Mouse (Mus musculus) adrenal gland, postnatal 25 days (tissue): ENCODE data around the gene H13. TPM values are rescaled to one million over a fixed set of nuclear protein-coding genes. Genes with fewer than 3 reads are reported as not detected.

Experiments
- DNase-seq: peaks from one replicate; pipeline ENCODE4 v3.0.0; 2021; ENCODE audit warnings: mixed read lengths
- long read RNA-seq: library from polyadenylated mRNA; stranded (forward); transcript quantifications from one replicate; pipeline ENCODE4 v2.0.0, GENCODE M21; 2021
- total RNA-seq: library from RNA; stranded (reverse); gene quantifications from 2 replicates; pipeline ENCODE4 v1.2.3, GENCODE M21; 2021

H13 gene
- total RNA-seq: 149 and 153 TPM in 2 replicates
- long read RNA-seq, full-length matches to known transcripts: 304 of 391 reads
- long read RNA-seq, partial matches to known transcripts: 57 of 391 reads
- long read RNA-seq, other reads (novel, unspliced or antisense): 30 of 391 reads

DNA sequence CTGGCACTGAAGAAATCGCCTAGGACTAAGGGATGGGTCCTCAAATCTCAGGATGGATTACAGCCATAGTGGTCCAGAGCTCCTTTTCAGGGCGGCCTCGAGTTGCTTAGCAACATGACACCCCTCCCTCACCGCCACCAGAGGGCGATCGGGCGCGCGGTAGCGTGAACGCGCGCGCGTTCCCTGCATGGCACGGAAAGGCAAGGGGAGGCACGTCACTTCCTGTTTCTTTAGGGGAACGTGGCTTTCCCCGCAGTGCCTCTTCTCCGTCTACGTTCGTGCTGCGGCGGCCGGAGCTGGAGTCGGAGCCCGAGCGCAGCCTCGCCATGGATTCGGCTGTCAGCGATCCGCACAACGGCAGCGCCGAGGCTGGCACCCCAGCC is at the start of gene H13:
Gene H13 (plus strand): TSS at position 206 of the 383 bp plus-strand sequence.
- DNase-seq: peak; percentile 92

DNA sequence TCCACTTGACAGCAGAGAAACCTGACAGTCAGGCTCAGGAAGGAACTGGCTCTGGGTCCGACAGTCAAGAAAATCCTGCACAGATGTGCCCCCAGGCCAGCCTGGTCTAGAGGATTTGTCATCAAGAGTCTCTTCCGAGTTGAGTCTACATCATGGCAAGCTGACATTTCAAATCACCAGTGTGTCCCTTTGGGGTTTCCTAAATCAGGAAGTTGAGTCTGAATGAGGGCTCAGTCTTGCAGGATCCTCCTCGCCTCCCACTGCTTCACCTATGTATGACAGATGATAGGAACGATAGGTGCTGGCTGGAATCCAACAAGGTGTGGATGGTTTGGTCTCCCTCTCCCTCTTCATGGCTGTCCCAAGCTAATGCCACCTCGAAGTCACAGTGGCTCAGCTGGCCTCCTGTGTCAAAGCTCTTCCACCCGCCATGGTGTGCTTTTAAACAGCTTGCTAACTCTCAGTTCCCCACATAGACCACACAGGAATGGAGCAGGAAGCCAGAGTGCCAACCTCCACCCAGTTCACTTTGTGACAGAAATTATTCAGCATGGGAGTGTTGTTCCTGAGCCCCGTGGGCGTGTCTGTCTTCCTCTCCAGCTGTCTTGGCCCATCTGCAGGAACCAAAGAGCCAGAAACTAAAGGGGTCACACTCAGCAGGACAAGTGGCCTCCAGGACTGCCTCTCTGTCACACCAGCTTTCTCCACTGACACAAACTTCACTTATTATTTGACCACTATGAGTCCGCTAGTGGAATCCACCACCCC is 48.7 kb upstream of the H13 start:
- no peak for DNase-seq

DNA sequence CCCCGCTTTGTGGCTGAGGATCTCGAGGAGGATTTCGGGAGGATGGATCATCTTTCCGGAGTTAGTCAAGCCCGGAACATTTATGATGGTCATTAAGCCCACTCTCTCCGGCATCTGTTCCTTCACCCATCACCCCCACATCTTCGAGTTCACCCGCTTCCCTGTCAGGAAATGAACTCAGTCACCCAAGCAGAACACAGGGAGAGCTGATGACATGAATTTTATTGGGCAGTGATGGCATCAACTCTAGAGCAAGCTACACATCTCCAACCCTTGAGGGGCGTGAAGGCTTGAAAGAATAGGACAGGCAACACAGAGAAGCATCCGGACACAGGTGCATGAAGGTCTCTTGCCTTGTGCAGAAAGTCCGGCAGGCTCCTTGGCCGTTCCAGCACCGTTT is 47.1 kb upstream of the H13 start:
- DNase-seq: no peak

DNA sequence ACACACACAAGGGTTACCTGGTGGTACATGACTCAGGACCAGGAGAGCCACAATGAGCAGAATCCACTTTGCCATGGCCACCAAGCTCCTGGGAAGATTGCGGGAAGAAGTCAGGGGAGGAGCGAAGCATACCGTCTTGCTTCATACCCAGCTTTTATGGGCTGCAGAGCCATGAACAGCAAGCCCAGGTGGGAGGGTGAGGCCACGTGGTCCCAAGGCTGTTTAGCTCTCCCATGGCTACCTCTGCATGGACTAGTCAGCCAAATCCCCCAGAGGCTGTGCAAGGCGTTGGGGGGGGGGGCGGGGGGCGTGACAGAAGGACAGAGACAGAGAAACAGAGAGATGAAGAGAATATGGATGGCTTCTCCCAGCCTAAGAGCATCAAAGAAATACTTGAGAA is 46.3 kb upstream of the H13 start, which contains the start of gene Defb25:
Gene Defb25 (minus strand): TSS at position 101 of the 400 bp plus-strand sequence.
- no peak for DNase-seq

DNA sequence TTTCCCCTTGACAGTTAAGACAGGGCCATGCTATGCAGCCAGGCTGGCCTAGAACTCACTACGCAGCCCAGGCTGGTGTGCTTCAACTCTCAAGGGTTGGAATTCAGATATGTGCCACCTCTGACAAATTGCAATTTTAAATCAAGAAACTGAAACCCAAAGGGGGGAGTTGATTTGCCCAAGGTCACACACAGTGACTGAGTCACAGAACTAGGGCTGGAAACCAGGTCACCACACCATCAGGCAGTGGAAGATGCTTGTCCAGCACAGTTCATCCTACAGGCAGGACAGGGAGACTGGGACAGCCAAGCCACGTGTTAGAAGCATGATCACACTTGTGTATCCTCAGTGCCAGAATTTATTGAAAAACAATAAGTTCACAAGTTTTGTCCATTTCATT is 44.7 kb upstream of the H13 start:
- peak; percentile 28 for DNase-seq

DNA sequence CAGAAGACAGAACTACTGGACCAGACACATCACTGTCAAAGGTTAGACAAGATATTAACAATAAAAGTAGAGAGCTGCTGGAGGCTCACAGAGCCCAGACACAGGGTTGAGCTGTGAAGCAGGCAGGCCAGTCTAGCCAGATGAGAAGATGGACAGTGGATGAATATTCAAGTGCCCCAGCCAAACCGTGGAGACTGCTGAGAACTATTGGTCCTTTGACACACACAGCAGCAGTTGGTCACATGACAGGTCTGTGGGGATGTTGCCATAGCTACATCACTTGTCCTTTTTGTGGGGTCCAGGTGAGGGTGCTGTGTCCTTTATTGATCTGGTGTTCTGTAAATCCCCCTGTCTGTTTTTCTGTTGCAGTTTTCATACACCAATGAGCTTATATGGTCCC is 44.0 kb upstream of the H13 start:
- DNase-seq: no peak

DNA sequence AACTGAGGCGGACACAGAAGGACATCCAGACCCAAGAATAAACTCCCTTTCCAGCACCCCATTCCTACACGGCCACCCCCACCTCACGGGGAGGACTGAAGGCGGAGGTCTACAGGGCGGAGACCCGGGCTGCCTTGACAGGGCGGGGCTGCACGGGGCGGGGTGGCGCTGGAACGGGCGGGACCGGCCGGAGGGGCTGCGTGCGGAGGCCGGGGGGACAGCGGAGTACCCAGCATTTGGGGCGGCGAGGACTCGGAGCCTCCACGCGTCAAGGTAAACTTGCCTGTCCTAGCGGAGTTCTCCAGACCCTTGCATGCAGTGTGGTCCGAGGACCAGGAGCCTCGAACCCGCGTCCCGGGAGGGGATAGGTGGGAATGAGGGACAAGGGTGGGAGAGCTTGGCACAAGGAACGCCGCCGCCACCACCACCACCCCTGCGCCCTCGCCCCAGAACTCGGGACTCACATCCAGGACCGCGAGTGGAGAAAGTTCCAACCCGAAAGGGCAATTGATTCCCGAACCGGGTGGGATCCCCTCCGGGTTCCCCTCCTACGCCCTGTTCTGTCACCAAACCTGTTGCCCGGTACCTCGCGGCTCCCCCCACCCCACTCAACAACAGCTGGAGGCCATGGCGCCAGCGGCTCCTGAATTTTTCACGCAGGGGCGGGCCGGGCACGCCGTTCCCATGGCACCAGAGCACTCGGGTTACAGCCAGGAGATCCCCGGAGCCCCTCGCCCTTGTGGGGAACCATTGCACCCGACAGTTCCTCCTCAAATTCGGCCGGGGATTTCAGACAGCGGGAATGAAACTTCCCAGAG is 42.3 kb upstream of the H13 start, which contains the start of gene Rem1:
Gene Rem1 (plus strand): TSS at position 178 of the 818 bp plus-strand sequence.
- peak; percentile 38 for DNase-seq

DNA sequence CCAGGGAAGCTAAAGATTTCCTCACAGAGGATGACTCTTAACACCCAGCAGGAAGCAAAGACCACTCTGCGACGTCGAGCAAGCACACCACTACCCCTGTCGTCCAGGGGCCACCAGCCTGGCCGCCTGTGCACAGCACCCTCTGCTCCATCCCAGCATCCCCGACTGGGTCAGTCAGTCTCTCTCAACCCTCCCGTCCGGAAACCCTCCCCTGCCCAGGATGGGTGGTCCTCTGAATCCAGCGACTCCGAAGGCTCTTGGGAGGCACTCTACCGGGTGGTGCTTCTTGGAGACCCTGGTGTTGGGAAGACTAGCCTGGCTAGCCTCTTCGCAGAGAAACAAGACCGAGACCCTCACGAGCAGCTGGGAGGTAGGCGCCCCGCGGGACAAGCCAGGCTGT is 41.2 kb upstream of the H13 start:
- no peak for DNase-seq

DNA sequence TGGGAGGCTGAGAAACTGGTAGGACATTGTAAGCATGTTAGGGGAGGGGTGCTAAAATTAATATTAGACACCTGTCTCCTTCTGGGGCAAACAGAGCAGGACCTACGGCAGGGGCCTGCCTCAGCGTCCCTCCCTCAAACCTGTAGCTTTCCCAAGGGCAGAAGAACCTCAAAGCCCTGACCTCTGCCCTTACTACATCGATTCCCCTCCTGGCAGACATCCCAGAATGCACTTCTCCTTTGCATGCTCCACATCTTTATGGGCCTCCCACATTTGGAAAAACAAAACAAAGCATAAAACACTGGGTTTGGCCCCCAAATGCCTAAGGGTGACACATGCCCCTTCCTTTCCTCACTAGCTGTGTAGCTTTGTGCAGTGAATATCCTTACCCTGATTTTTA is 40.0 kb upstream of the H13 start:
- no peak for DNase-seq

DNA sequence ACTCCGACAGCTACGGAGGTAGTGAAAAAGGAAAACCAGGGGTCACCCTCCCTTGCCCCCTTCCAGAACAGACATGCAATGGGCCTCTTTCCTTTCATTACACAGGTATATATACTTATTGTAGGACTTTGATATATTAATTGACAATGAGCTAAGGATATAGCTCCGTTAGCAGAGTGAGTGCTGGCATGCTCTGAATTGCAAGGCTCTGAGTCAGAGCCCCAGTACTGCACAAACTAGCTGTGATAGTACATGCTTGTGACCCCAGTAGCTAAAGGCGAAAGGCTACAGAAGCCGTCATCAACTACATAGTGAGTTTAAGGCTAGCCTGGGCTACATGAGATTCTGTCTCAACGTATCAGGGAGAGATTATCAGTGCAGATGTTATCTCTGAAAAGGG is 39.4 kb upstream of the H13 start:
- no peak for DNase-seq

DNA sequence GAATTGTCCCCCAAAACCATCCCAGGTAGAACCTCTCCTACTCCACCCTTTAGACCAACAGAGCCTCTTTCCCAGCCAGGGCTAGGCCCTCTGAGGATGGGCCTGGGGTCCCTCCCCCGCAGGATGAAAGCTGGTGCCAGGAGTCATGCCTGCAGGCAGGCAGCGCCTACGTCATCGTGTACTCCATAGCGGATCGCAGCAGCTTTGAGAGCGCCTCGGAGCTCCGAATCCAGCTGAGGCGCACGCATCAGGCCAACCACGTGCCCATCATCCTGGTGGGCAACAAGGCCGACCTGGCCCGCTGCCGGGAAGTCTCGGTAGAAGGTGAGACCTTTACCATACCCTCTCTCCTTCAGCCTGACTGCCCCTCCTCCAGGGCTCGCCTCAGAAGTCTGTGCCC is 35.9 kb upstream of the H13 start:
- DNase-seq: no peak

DNA sequence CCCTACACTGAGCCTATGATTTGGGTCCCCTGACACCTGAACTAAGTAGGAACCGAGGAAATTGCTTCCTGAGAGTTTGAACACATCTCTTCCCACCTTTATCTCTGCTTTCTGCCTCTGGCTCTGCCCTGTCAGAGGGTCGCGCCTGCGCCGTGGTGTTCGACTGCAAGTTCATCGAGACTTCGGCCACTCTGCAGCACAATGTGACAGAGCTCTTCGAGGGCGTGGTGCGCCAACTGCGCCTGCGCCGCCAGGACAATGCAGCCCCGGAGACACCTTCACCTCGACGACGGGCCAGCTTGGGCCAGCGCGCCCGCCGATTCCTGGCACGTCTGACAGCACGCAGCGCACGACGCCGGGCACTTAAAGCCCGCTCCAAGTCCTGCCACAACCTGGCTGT is 35.0 kb upstream of the H13 start:
- DNase-seq: no peak

DNA sequence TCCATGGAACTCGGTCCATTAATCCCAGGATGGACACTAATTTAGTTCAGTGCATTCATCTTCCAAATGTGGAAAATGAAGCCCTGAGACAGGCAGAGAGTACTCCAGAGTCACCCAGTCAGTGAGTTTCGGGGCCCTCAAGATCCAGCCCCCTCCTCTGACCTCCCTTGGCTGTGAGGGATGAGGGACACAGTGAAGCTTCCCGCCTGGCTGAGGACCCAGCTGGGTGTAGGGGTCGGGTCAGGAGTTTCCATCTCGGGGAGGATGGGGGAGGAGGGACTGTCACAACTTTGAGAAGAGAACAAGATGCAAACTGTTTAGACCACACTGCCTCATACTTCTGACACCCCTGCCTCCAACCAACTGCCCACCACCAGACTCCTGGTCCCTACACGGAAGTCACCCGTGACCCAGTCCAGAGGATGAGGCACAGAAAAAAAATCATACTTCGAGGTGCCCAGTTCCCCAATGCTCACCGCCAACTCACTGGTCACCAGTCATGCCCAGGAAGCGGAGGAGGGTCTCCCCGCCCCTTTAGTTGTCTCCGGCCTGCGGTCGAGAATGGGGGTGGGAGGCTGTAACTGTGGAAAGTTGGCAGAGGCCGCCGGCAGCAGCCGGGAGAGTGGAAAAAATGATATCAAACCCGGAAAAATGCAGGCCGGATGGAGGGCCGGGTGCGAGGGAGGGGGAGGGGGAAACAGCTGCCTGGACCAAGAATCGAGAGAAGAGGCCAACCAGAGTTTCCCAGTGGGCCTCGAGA is 32.8 kb upstream of the H13 start:
- peak; percentile 37 for DNase-seq

DNA sequence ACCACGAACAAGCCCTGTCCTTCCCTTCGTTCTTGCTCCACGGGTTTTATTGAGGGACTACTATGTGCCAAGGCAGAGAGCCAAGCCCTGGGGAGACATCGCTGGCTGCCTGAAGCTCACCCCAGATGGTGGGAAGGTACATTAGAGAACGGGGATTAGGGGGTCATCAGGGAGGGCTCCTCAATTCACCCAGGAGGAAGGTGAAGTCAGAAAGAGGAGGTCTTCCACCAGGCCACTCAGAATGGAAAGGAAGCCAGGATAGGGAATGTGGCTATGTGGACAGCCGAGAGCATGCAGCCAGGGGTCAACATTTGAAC is 32.3 kb upstream of the H13 start:
- DNase-seq: no peak

DNA sequence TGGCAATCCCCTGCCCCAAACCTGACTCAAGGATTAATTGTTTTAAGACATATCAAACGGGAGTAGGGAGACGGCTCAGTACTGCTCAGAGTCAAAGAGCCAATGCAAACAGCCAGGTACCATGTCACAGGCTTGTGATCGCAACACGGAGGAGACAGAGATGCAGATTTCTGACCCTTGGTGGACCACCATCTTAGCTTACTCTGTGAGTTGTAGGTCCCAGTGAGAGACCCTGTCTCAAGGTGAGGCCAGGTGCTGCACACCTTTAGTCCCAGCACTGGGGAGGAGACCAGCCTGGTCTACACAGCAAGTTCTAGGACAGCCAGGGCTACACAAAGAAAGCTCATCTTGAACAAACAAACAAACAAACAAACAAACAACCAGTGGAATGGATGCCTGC is 31.9 kb upstream of the H13 start:
- DNase-seq: no peak

DNA sequence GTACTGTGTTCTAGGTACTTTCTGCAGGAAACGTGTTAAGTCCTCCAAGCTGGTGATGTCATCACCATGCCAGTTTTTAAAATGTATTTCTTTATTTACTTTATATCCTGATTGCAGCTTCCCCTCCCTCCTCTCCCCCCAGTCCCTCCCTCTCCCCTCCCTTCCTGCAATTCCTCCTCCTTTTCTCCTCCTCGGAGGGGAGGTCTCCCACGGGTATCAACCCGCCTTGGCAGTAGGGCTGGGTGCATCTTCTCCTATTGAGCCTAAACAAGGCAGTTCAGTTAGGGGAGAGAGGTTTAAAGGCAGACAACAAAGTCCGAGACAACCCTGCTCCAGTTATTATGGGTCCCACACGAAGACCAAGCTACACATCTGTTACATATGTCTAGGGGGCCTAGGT is 30.4 kb upstream of the H13 start:
- no peak for DNase-seq

DNA sequence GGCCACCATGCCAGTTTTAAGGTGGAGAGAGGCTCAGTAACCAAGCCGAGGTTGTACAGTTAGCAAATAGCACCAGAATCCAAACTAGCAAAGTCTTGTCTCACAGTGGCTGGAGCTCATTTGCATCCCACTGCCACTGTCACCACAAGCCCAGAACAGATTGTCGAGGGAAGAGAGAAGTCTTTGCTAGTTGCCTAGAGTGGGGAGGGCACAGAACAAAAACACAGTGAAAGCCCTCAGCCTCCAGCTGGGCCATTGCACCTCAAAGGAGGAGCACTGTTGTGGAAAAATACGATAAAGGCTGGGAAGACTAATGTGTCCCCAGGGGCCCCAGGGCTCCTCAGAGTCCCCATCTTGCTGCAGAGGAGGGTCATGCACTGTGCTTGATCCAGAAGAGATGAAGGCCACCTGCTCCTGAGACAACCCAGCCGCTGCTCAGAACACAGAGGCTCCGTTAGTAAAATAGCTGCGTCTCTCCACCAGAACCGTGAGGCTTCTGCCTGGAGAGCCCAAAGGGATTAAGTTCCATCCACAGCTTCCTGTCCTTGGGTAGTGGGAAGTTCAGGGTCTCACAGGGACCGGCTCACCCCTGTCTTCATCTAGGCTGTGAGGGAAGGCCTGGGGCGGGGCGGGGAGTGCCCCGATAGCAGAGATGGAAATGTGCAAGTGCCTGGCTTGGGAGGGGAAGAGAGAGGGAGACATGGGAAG is 29.7 kb upstream of the H13 start:
- no peak for DNase-seq

DNA sequence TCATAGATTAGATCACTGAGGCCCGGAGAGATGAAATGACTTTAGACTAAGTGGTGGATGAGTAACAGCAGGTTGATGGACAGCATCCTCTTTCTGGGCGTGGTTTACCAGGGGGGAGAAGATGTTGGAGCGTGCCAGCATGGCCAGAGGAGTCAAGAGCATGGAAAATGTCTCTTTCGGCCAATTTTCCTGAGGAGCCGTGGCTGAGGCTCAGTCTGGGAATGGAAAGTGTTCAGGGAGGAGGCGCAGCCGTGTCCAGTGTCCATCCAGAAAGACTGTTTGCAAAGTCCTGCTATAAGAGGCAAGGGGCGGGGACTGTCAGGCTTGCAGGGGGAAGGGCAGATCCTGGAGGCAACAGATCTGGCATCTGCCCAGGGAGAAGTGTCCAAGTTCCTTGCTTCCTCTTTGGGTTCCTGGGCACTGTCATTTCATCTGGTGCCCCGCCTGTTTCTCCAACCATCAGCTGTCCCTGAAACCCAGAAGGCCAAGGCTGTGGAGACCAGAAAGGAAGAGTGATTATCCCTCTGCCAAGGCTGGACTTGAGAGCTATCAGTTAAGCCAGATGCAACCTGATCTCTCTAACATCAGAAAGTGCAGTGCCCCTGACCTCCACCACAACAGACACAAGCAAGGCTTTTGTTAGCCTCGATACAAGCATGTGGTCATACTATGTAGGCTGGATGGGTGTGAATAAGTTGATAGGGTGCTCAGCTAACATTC is 16.2 kb upstream of the H13 start:
- DNase-seq: peak; percentile 66

DNA sequence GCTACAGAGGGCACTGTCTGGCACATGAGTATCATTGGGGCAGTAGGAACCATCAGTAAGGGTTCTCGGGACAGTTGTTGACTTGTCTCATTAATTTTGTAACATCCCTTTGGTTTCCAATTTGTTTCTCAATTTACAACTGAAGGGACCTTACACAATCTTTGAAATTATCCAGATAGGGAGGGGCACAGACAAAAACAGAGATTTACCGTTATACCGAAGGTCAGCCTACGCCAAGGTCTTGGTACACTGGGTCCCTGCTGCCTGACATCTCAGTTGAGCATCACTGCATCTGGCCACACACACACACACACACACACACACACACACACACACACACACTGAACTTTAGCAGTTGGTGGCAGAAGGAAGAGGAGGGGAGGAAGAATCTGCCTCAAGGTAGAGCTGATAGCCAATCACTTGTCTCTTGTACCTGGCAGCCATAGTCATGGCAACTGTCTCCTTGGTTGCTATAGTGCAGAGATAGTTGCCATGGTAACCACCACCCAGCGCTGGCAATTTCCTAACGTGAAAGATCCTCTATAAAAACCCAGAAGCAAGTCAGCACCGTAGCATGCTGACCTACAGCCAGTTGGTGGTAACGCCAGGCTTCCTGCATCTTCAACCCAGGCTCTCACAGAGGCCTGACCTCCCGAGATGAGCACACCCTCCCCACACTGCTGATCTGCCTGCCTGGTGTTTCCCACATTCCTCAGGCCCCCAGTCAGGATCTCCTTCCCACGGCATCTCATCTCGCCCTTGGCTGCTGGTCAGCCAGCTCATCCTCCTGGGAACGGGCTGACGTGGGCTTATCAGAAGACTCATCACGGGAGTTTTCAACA is 15.2 kb upstream of the H13 start:
- DNase-seq: peak; percentile 64

DNA sequence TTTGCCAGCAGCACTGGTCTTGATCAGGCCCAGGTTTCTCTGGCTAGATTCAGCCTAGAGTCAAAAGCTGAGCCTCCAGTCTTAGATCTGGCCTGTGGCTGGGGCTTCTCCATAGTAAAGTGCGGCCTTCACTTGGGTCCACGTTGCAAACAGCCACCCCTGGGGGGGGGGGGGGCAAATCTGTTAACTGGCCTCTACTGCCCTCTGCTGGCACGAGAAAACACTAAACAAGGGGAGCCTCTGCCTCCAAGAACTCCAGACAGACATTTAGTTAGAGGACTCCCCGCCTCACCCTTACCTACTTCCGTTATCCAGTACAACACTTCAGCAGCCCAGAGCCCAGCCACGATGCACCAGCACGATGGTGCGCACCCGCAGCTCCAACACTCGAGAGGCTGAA is 11.9 kb upstream of the H13 start:
- peak; percentile 40 for DNase-seq
